Mouse (Mus musculus) lung, adult 2 months (tissue): ENCODE measurements at regions not wholly inside any gene's neighbourhood (a gene's known extent, or its start where the extent isn't known, plus 50 kb on each side); places are given as distances from the start of the nearest gene placed in this dataset.
"Not testable (repeated sequence)": the region's sequence is repeated elsewhere in the genome, so short reads cannot be mapped to it uniquely, and the experiment has no call there.

Experiments used
- CTCF ChIP-seq: fragments of 200-500 bp; IDR thresholded peaks from 2 replicates; pipeline ENCODE4 v1.5.1; 2011; ENCODE audit warnings: mild to moderate bottlenecking, low read length, control low read depth; ENCODE audit not compliant: insufficient read depth
- POLR2A ChIP-seq: fragments of 200-500 bp; IDR thresholded peaks from 2 replicates; pipeline ENCODE4 v1.6.1; 2011; ENCODE audit warnings: low read depth, mild to moderate bottlenecking, control low read depth, low read length, borderline replicate concordance; ENCODE audit errors: extremely low read depth

- not testable (repeated sequence) for TF ChIP-seq CTCF, POLR2A
Measured at GRCm38 (mm10) chr3:5950243-5950642, 199.6 kb downstream of the Gm8797 start.
